Mouse (Mus musculus): ENCODE results near the gene Gm14226. TPM values are rescaled to one million over a fixed set of nuclear protein-coding genes. Genes with fewer than 3 reads are reported as not detected.
"Not testable (repeated sequence)": the region's sequence is repeated elsewhere in the genome, so short reads cannot be mapped to it uniquely, and the experiment has no call there.

The Gm14226 gene
- not detected for total RNA-seq (2021)
- long read RNA-seq, experiment 1 = 0 reads
- long read RNA-seq, experiment 2 = 0 reads

- Histone ChIP-seq H3K27ac (peak within 1 kb of the TSS; percentile 78), H3K4me3 (peak within 1 kb of the TSS; percentile 78)
- DNase-seq; intact Hi-C loops (cut with DNase I): not testable (repeated sequence)
Observed at GRCm38 (mm10) chr2:155018251-155018755, at the start of gene Gm14226. Gene Gm14226, plus strand, starts transcription at chr2:155018266.

- DNase-seq; H3K27ac ChIP-seq; intact Hi-C loops (cut with DNase I); H3K4me3 ChIP-seq: not testable (repeated sequence)
Observed at GRCm38 (mm10) chr2:154969740-154970397, 48.2 kb upstream of the Gm14226 start.

GRCm38 (mm10) chr2:154971919-154972692, 46.0 kb upstream of the Gm14226 start:
- Histone ChIP-seq H3K4me3 (no peak overlapping the region), H3K27ac (no peak overlapping the region)
- no peak for TF ChIP-seq CTCF (IDR thresholded peaks at IDR 0.05)
- DNase-seq = no peak
- intact Hi-C loops (cut with DNase I) = no loop called here

GRCm38 (mm10) chr2:154972981-154973380, 45.1 kb upstream of the Gm14226 start:
- H3K27ac ChIP-seq = no peak overlapping the region
- no peak for DNase-seq
- intact Hi-C loops (cut with DNase I) = no loop called here
- H3K4me3 ChIP-seq = no peak overlapping the region
- TF ChIP-seq CTCF (IDR thresholded peaks at IDR 0.05) = no peak

GRCm38 (mm10) chr2:154986609-154987008, 31.5 kb upstream of the Gm14226 start:
- intact Hi-C loops (cut with DNase I) = no loop called here
- H3K27ac ChIP-seq = no peak overlapping the region
- no peak overlapping the region for H3K4me3 ChIP-seq
- no peak for DNase-seq
- peak; percentile 33; the same call in 1 of the 2 replicates for TF ChIP-seq CTCF (IDR thresholded peaks at IDR 0.05)

GRCm38 (mm10) chr2:154991411-154991810, 26.7 kb upstream of the Gm14226 start:
- no peak for TF ChIP-seq CTCF (IDR thresholded peaks at IDR 0.05)
- H3K27ac ChIP-seq = no peak overlapping the region
- no peak for DNase-seq
- intact Hi-C loops (cut with DNase I) = no loop called here
- H3K4me3 ChIP-seq = no peak overlapping the region

- no peak overlapping the region for H3K27ac ChIP-seq
- TF ChIP-seq CTCF (IDR thresholded peaks at IDR 0.05) = no peak
- intact Hi-C loops (cut with DNase I) = no loop called here
- H3K4me3 ChIP-seq = no peak overlapping the region
- DNase-seq = no peak
Observed at GRCm38 (mm10) chr2:154992083-154992482, 26.0 kb upstream of the Gm14226 start.

GRCm38 (mm10) chr2:155005491-155005890, 12.6 kb upstream of the Gm14226 start:
- intact Hi-C loops (cut with DNase I) = no loop called here
- H3K27ac ChIP-seq = no peak overlapping the region
- no peak overlapping the region for H3K4me3 ChIP-seq
- no peak for DNase-seq
- no peak for TF ChIP-seq CTCF (IDR thresholded peaks at IDR 0.05)

GRCm38 (mm10) chr2:155011086-155011656, 6.9 kb upstream of the Gm14226 start:
- no peak for TF ChIP-seq CTCF (IDR thresholded peaks at IDR 0.05)
- intact Hi-C loops (cut with DNase I) = no loop called here
- H3K27ac ChIP-seq = no peak overlapping the region
- no peak for DNase-seq
- no peak overlapping the region for H3K4me3 ChIP-seq

GRCm38 (mm10) chr2:155012991-155013390, 5.1 kb upstream of the Gm14226 start:
- intact Hi-C loops (cut with DNase I) = no loop called here
- no peak for TF ChIP-seq CTCF (IDR thresholded peaks at IDR 0.05)
- H3K4me3 ChIP-seq = no peak overlapping the region
- H3K27ac ChIP-seq = no peak overlapping the region
- no peak for DNase-seq

GRCm38 (mm10) chr2:155016751-155017150, 1.3 kb upstream of the Gm14226 start:
- intact Hi-C loops (cut with DNase I) = not testable (repeated sequence)

GRCm38 (mm10) chr2:155018762-155019641, 936 bp downstream of the Gm14226 start:
- no peak for TF ChIP-seq CTCF (IDR thresholded peaks at IDR 0.05)
- Histone ChIP-seq H3K4me3 (peak overlapping the region; percentile 78), H3K27ac (peak overlapping the region; percentile 78)
- intact Hi-C loops (cut with DNase I) = no loop called here
- DNase-seq = peak; percentile 68

More at GRCm38 (mm10) chr2:155016751-155017150, 1.3 kb upstream of the Gm14226 start:
- not testable (repeated sequence) for DNase-seq, H3K27ac ChIP-seq, H3K4me3 ChIP-seq

All from gastrocnemius, adult 2 months (tissue).